Mouse (Mus musculus): ENCODE measurements around the gene Etfdh. TPM values are rescaled to one million over a fixed set of nuclear protein-coding genes. Genes with fewer than 3 reads are reported as not detected.

The Etfdh gene
- total RNA-seq, 2 experiments from 2014 or later, result 39.0 to 44.0 TPM

DNA sequence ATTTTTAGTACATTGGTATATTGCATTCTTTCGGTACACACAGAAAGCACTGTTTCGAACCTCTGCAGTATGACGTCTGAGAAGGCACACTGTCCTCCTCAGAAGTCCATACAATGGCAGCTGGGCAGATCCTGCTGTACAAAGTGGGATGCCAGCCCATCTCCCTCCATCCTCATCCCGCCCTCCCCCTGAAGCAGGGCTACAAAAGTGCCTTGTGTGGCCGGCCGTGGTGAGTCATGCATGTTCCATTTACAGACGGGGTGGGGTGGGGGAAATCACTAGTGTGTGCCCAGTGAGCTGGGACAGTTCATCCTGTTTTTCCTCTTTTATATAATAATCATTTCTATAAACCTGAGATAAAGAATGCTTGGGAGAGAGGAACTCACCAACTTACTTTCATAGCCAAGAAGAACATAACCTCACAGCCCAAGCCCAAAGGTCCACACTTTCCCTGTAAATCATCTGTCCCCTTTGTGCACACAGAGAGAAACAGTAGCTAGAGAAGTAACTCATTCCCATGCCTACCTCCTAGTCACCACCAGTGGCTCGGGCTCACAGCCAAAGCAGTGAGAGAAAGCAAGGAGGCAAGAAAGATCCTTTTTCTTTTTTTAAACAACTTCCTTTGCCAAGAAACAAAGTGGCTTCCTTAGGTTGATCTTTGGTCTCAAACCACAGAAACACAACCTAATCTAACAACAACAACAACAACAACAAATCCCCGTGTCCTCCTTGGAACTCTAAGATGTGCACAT, 70.1 kb downstream of the Etfdh start:
- ATAC-seq (replicated peaks; ENCODE audit: low FRiP score, poor library complexity, severe bottlenecking), result no peak

- no peak for ATAC-seq (replicated peaks; ENCODE audit: low FRiP score, poor library complexity, severe bottlenecking)
Measured at GRCm38 (mm10) chr3:79555061-79555460, 74.2 kb downstream of the Etfdh start.

Other genes starting within 250 kb of the Etfdh start
- 73.2 and 101 TPM in 2 replicates for gene Fnip2, start 61.7 kb downstream of the Etfdh start, total RNA-seq (2015; ENCODE audit: low replicate concordance)
- 85.6 and 109 TPM in 2 replicates for gene Fnip2, start 61.7 kb downstream of the Etfdh start, total RNA-seq (2017; ENCODE audit: low replicate concordance)
- gene Ppid, start 38.2 kb downstream of the Etfdh start, total RNA-seq (2015; ENCODE audit: low replicate concordance), result 75.0 and 82.2 TPM in 2 replicates
- gene Ppid, start 38.2 kb downstream of the Etfdh start, total RNA-seq (2017; ENCODE audit: low replicate concordance), result 68.3 and 84.3 TPM in 2 replicates
- 30.3 and 50.3 TPM in 2 replicates for gene 4930579G24Rik, start 421 bp downstream of the Etfdh start, total RNA-seq (2015; ENCODE audit: low replicate concordance)
- 14.9 and 22.4 TPM in 2 replicates for gene 4930579G24Rik, start 421 bp downstream of the Etfdh start, total RNA-seq (2017; ENCODE audit: low replicate concordance)
- not detected in 2 replicates for gene Rxfp1, start 108.4 kb upstream of the Etfdh start, total RNA-seq (2015; ENCODE audit: low replicate concordance)
- gene Rxfp1, start 108.4 kb upstream of the Etfdh start, total RNA-seq (2017; ENCODE audit: low replicate concordance), result not detected in 2 replicates
- gene Tmem144, start 223.3 kb upstream of the Etfdh start, total RNA-seq (2015; ENCODE audit: low replicate concordance), result 1.1 TPM in 1 of 2 replicates, not detected in the other
- gene Tmem144, start 223.3 kb upstream of the Etfdh start, total RNA-seq (2017; ENCODE audit: low replicate concordance), result not detected in 2 replicates